Mouse (Mus musculus) heart, embryonic 13.5 days (tissue): ENCODE data around the gene Fuk. TPM values are rescaled to one million over a fixed set of nuclear protein-coding genes. Genes with fewer than 3 reads are reported as not detected.
"Not testable (repeated sequence)": the region's sequence is repeated elsewhere in the genome, so short reads cannot be mapped to it uniquely, and the experiment has no call there.

ENCODE experiments used
- ATAC-seq: fragments of 200-750 bp; cut with Nextera tagmentation; 2 replicates; pipeline ENCODE4 v1.8.0; 2017; ENCODE audit warnings: moderate TSS enrichment; ENCODE audit not compliant: insufficient number of reproducible peaks, low FRiP score, low TSS enrichment; ENCODE audit errors: extremely low read depth
- H3K27ac ChIP-seq: fragments of 300-500 bp; sonication (generic); replicated peaks from 2 replicates; pipeline ENCODE4 v1.5.1; 2015; ENCODE audit warnings: moderate library complexity, mild to moderate bottlenecking, inconsistent platforms
- H3K27me3 ChIP-seq: fragments of 300-500 bp; sonication (generic); replicated peaks from 2 replicates; pipeline ENCODE4 v1.6.1; 2015; ENCODE audit warnings: mild to moderate bottlenecking, inconsistent platforms
- H3K36me3 ChIP-seq: fragments of 300-500 bp; sonication (generic); 2 replicates; pipeline ENCODE4 v1.6.1; 2015; ENCODE audit warnings: mild to moderate bottlenecking, inconsistent platforms
- H3K4me1 ChIP-seq: fragments of 300-500 bp; sonication (generic); 2 replicates; pipeline ENCODE4 v1.6.1; 2015; ENCODE audit warnings: inconsistent platforms
- H3K4me2 ChIP-seq: fragments of 300-500 bp; sonication (generic); 2 replicates; pipeline ENCODE4 v1.6.1; 2015; ENCODE audit warnings: inconsistent platforms, mild to moderate bottlenecking, moderate library complexity
- H3K4me3 ChIP-seq: fragments of 300-500 bp; sonication (generic); 2 replicates; pipeline ENCODE4 v1.5.1; 2015; ENCODE audit warnings: moderate library complexity, mild to moderate bottlenecking, inconsistent platforms
- H3K9ac ChIP-seq: fragments of 300-500 bp; sonication (generic); 2 replicates; pipeline ENCODE4 v1.6.1; 2015; ENCODE audit warnings: inconsistent platforms, mild to moderate bottlenecking, moderate library complexity
- H3K9me3 ChIP-seq: fragments of 300-500 bp; sonication (generic); 2 replicates; pipeline ENCODE4 v1.6.1; 2016; ENCODE audit warnings: inconsistent platforms
- WGBS: fragments of 180-500 bp; shearing (Covaris S2); methylation state at CpG from one replicate; pipeline ENCODE4 v1.1.7; 2015; ENCODE audit warnings: mixed read lengths; 5-methylcytosine and 5-hydroxymethylcytosine counted together
- polyA plus RNA-seq: library from polyadenylated mRNA; unstranded; fragments of >200 nt; fragmentation: Nextera tagmentation; extraction: Ambion mirVana; gene quantifications from 2 replicates; pipeline ENCODE4 v1.2.1, GENCODE M21; 2015

The Fuk gene
- polyA plus RNA-seq, 1 experiment from 2014 or later, result 7.1 TPM

DNA sequence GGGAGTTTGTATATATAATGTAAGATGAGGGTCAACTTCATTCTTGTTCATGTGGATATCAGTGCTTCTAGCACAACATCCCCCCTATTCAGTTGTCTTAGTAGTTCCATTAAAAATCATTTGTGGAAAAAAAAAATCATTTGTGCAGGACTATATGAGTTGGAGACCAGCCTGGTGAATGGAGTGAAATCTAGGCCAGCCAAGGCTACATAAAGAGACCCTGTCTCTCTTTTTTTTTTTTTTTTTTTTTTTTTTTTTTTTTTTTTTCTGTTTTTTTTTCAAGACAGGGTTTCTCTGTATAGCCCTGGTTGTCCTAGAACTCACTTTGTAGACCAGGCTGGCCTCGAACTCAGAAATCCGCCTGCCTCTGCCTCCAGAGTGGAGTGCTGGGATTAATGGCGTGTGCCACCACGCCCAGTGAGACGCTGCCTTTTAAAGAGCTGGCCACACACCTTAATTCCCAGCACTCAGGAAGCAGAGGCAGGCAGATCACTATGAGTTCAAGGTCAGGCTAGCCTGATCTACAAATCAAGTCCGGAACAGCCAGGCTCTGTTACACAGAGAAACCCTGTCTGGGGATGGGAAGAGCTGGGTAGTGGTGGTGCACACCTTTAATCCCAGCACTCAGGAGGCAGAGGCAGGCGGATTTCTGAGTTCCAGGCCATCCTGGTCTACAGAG lies 40.8 kb downstream of the Fuk start:
- ATAC-seq, result not testable (repeated sequence)

DNA sequence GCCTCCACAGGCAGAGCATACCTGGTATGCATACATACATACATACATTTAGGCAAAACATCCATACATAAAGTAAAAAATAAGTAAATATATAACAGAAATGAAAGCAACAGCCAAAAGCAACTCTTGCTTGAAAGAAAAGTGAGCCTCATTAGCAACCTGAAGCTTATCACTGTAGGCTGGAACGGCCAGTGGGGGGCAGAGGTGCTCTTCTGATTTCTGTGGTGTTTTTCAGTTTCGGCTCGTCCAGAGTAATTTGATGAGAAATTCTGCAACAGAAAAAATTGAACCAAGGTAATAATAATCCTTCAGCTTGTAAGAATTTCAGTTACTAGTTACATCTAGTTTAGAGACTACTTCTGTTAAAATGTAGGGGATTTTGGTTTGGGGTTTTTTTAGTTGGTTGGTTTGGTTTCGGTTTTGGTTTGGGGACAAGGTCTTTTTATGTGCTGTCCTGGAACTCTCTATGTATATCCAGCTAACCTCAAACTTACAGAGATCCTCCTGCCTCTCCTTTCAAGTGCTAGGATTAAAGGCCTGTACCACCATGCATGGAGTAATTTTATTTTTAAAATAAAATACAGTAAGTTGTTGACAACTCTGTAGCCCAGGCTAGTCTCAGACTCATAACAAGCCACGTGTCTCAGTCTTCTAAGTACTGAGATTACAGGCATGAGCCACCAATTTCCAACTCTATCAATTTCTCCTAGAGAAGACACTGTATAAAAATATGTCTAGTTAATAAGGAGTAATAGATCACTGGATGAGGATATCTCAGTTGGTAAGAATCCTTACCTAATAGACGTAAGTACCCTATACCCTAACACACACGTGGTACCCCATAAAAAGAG lies 42.4 kb downstream of the Fuk start:
- Histone ChIP-seq H3K4me2 (no peak overlapping the region), H3K4me1 (no peaks in the 10 kb centered on the region), H3K36me3 (peaks cover 99% of the 10 kb centered on the region), H3K27ac (no peak overlapping the region), H3K9ac (no peak overlapping the region), H3K27me3 (no peaks in the 10 kb centered on the region), H3K9me3 (no peaks in the 10 kb centered on the region), H3K4me3 (no peak overlapping the region)
- WGBS, result 75% methylated on average over 7 of the region's 7 CpGs
- ATAC-seq, result no peak

More for the DNA sequence above, 40.8 kb downstream of the Fuk start:
- not testable (repeated sequence) for H3K27ac ChIP-seq, H3K9me3 ChIP-seq, H3K9ac ChIP-seq, H3K27me3 ChIP-seq, H3K4me2 ChIP-seq, H3K4me1 ChIP-seq, H3K4me3 ChIP-seq
- H3K36me3 ChIP-seq, result peaks cover 99% of the 10 kb centered on the region
- 95% methylated on average over 7 of the region's 7 CpGs for WGBS

DNA sequence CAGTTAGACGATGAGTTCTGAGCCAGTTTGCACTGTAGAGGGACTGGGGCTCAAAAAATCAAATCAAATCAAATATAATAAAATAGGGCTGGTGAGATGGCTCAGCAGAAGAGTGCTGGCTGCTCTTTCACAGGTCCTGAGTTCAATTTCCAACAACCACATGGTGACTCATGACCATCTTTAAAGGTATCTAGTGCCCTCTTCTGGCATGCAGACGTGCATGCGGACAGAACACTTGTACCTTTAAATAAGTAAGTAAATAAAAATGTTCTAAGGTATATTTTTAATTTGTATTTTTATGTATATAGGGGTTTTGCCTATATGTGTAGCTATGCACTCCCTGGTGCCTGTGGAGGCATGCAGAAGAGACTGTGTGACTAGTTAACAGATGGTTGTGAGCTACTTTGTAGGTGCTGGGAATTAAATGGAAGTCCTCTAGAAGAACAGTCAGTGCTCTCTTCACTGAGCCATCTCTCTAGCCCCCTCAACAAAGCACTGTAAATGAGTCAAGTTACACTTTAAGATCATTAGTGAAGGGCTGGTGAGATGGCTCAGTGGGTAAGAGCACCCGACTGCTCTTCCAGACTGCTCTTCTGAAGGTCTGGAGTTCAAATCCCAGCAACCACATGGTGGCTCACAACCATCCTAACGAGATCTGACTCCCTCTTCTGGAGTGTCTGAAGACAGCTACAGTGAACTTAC lies 45.4 kb downstream of the Fuk start:
- WGBS, result 87% methylated on average over 5 of the region's 5 CpGs
- Histone ChIP-seq H3K27ac (no peak overlapping the region), H3K36me3 (peaks cover 99% of the 10 kb centered on the region), H3K9ac (no peak overlapping the region), H3K9me3 (no peaks in the 10 kb centered on the region), H3K27me3 (no peaks in the 10 kb centered on the region), H3K4me2 (no peak overlapping the region), H3K4me3 (no peak overlapping the region), H3K4me1 (no peaks in the 10 kb centered on the region)
- ATAC-seq, result no peak

DNA sequence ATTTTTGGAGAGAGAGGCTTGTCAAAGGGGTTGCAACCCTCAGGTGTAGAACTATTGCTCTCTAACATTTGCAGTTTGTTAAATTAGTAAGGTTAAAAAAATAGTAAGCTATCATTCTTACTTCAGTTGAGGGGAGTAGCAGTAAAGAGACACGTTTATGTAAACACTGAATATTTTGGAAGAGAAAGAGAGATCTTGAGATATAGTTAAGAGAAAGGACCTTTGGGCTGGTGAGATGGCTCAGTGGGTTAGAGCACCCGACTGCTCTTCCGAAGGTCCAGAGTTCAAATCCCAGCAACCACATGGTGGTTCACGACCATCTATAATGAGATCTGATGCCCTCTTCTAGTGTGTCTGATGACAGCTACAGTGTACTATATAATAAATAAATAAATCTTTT lies 46.2 kb downstream of the Fuk start:
- 94% methylated on average over 4 of the region's 4 CpGs for WGBS

DNA sequence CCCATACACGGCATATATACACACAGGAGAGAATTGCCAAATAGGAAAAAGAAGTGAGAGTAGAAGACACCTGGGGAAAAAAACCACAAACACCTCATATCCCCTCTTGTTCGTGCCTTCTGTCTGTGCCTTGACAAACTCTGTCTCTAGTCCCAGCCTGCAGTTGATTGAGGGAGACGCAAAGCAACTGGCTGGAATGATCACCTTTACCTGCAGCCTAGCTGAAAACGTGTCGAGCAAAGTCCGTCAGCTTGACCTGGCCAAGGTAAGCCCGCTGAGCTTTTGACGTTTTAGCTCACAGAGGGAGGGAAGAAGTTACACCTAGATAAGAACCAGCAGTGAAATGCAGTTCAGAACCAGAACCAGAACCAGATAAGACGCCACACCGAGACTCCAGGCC lies 51.1 kb downstream of the Fuk start:
- WGBS, result 90% methylated on average over 10 of the region's 10 CpGs
- Histone ChIP-seq H3K4me2 (no peak overlapping the region), H3K4me1 (peaks cover 16% of the 10 kb centered on the region), H3K36me3 (peaks cover 68% of the 10 kb centered on the region), H3K27me3 (no peaks in the 10 kb centered on the region), H3K9me3 (no peaks in the 10 kb centered on the region), H3K4me3 (no peak overlapping the region), H3K27ac (no peak overlapping the region), H3K9ac (no peak overlapping the region)
- no peak for ATAC-seq

More for the DNA sequence above, 46.2 kb downstream of the Fuk start:
- ATAC-seq, H3K27ac ChIP-seq, H3K9me3 ChIP-seq, H3K4me3 ChIP-seq, H3K4me2 ChIP-seq, H3K4me1 ChIP-seq, H3K27me3 ChIP-seq, H3K9ac ChIP-seq: not testable (repeated sequence)
- peaks cover 99% of the 10 kb centered on the region for H3K36me3 ChIP-seq

DNA sequence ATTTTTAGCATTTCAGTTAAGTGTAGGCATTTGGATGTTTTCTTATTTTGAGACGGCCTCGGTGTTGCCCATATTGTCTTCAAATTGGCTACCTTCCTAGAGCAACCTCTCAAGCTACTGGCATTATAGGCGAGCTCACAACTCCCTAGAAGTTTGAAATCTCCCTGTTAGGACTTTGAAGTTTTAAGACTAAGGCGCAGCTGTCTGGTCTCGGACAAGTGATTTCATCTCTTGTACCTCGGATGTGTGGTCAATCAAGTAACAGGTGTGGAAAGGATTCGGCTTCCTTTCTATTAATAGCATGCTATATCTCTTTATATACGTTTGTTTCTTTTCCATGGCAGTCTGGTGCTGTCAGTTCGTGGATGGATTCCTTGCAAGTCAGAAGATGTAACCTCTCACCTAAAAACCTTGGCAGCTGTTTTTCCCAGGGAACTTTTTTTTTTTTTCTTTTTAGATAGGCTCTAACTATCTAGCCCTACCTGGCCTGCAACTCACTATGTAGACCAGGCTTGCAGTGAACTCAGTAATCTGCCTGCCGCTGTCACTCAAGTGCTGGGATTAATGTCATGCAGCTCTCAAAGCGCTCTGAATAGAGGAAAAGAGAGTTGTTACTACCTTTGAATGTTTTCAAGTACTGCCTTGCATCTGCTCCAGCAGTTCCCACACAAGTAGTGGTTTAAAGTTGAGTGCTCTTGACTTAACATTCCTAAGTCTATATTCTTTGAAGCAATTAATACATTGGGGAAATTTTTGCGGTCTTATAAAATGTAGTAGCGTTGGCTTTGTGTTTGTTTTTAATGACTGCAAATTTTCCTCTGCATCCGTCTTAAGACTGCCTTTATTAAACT lies 54.4 kb downstream of the Fuk start:
- no peaks in the 10 kb centered on the region for H3K9me3 ChIP-seq
- H3K9ac ChIP-seq, result peak overlapping the region; percentile 86
- ATAC-seq, result no peak
- no peaks in the 10 kb centered on the region for H3K27me3 ChIP-seq
- H3K27ac ChIP-seq, result peak overlapping the region; percentile 89; the same call in 1 of the 2 replicates
- peak overlapping the region; percentile 80 for H3K4me2 ChIP-seq
- peaks cover 35% of the 10 kb centered on the region for H3K4me1 ChIP-seq
- peaks cover 56% of the 10 kb centered on the region for H3K36me3 ChIP-seq
- peak overlapping the region; percentile 72 for H3K4me3 ChIP-seq
- WGBS, result 36% methylated on average over 14 of the region's 14 CpGs

DNA sequence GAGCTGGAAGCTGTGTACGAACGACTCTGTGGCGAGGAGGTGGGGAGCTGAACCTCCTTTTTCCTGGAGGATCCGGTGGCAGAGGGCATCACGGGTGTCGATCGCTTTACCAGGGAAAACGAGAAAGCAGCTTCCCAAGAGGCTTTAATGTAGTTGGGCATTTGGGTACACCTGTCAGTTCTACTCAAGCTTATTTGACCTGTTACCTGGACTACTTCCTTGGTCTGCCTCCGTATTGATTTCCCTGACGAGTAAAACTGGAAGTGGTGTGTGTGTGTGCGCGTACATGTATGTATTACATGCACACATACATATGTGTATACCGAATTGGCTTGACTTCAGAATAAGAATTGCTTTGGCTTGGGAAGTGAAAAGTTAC lies 55.1 kb downstream of the Fuk start:
- H3K27me3 ChIP-seq, result no peaks in the 10 kb centered on the region
- peak overlapping the region; percentile 80 for H3K4me2 ChIP-seq
- H3K9ac ChIP-seq, result peak overlapping the region; percentile 86
- peak overlapping the region; percentile 89 for H3K27ac ChIP-seq
- ATAC-seq, result peak; percentile 42; the same call in 1 of the 2 replicates
- peaks cover 35% of the 10 kb centered on the region for H3K4me1 ChIP-seq
- H3K9me3 ChIP-seq, result no peaks in the 10 kb centered on the region
- WGBS, result 2% methylated on average over 13 of the region's 13 CpGs
- peak overlapping the region; percentile 72 for H3K4me3 ChIP-seq
- H3K36me3 ChIP-seq, result peaks cover 56% of the 10 kb centered on the region

DNA sequence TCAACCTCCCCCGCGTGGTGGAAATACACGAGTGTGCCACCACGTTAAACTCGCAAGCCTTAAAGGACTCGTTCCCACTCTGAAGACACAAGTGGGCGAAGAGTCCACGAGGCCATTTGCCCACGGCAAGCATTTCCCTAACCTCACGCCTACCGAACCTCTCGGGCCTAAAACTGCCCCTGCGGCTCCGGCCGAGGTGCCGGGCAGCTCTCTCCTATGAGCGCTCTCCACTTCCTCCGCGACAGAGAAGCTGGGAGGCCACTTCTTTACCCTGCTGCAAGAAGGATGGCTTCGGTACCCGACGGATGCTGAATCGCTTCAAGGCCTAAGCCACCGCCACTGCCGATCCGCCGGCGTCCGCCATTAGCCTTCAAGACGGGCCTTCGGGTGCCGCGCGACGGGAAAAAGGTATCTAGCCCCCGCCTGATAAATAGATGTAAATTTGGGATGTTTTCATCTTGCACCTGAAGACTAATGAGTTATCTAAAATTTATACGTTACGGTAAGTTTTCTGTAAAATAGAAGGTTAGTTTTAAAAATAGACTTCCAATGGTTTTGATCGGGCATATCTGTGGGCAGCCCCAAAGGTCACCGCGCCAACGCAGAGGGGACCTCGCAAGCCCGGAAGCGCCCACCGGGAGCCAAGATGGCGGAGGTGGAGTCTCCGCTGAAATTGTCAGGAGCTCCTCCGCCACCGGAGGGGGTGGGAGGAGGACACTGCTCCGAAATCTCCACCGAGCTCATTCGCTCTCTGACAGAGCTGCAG lies 55.7 kb downstream of the Fuk start, which contains the start of the genes Cog4 and Sf3b3:
Gene Cog4, plus strand, starts transcription at position 196 of the 766 bp plus-strand sequence.
Gene Sf3b3, minus strand, starts transcription at position 383 of the 766 bp plus-strand sequence.
- peaks cover 55% of the 10 kb centered on the region for H3K36me3 ChIP-seq
- ATAC-seq, result peak; percentile 84
- WGBS, result under 1% methylated on average over 53 of the region's 53 CpGs
- peak within 1 kb of the TSS; percentile 98 for H3K9ac ChIP-seq
- no peaks in the 10 kb centered on the region for H3K9me3 ChIP-seq
- no peaks in the 10 kb centered on the region for H3K27me3 ChIP-seq
- H3K4me1 ChIP-seq, result peaks cover 35% of the 10 kb centered on the region
- peak within 1 kb of the TSS; percentile 80 for H3K4me2 ChIP-seq
- peak within 1 kb of the TSS; percentile 89 for H3K27ac ChIP-seq
- H3K4me3 ChIP-seq, result peak within 1 kb of the TSS; percentile 72

DNA sequence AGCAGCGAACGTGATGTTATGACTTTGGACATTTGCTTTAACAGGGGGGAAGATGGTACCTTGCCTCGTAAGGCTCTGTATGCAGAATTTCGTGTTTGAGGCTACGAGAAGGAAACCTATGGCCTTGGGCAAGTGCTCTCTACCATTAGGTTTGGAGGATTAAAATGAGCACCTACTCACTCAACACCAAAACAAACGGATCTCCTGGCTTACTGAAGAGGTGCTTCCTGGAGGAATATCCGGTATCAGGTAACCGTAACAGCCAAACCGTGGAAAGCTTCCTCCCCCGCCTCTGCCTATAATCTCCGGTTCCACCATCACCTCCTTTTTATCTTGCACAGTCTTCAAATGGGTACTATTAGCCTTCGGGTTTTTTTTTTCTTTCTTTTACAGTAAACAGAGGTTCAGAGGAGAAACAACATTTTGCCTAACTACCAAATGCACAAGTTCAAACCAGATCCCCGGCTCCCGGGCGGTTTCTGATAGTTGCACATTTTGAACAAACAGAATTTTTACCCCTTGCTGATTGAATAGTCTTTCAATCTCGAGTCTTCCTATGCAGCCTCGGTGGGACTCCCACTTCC lies 56.4 kb downstream of the Fuk start:
- Histone ChIP-seq H3K9me3 (no peaks in the 10 kb centered on the region), H3K27ac (peak overlapping the region; percentile 89), H3K9ac (peak overlapping the region; percentile 98), H3K27me3 (no peaks in the 10 kb centered on the region), H3K4me2 (peak overlapping the region; percentile 80), H3K4me1 (peaks cover 35% of the 10 kb centered on the region), H3K36me3 (peaks cover 55% of the 10 kb centered on the region), H3K4me3 (peak overlapping the region; percentile 72)
- no peak for ATAC-seq
- 8% methylated on average over 17 of the region's 17 CpGs for WGBS

DNA sequence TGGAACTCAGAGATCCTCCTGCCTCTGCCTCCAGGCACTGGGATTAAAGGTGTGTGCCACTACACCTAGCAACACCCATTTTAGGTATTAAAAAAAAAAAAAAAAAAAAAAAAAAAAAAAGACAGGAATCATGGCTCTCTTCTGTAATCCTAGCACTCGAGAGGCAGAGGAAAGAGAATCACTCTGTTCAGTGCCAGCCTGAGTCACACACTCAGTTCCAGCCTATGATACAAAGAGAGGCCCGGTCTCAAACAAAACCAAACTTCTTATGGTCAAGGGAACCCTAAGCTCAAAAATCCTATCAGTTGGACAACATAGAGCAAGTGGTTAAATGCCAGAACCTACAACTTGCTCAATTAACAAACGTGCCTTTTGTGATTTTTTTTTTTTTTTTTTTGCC lies 57.3 kb downstream of the Fuk start:
- peak overlapping the region; percentile 72 for H3K4me3 ChIP-seq
- no peak overlapping the region for H3K27ac ChIP-seq
- peaks cover 55% of the 10 kb centered on the region for H3K36me3 ChIP-seq

More for the DNA sequence above, 57.3 kb downstream of the Fuk start:
- no peaks in the 10 kb centered on the region for H3K9me3 ChIP-seq
- H3K4me1 ChIP-seq, result peaks cover 35% of the 10 kb centered on the region
- peak overlapping the region; percentile 98; the same call in 1 of the 2 replicates for H3K9ac ChIP-seq
- no peak for ATAC-seq
- H3K27me3 ChIP-seq, result no peaks in the 10 kb centered on the region
- WGBS, result 71% methylated on average over 3 of the region's 3 CpGs
- H3K4me2 ChIP-seq, result peak overlapping the region; percentile 80
